Mouse (Mus musculus) mature B cell (primary cell): ENCODE data around the gene Rgs12.

Experiments used
- in situ Hi-C: fragments of 300-500 bp; cut with MboI; formaldehyde crosslinking; loops from 2 replicates; pipeline ENCODE4 v1.14.3; 2019

Rgs12 gene

GRCm38 (mm10) chr5:35029755-35030154 is 80.5 kb downstream of the Rgs12 start:
- in situ Hi-C loops, result no loop called here

DNA sequence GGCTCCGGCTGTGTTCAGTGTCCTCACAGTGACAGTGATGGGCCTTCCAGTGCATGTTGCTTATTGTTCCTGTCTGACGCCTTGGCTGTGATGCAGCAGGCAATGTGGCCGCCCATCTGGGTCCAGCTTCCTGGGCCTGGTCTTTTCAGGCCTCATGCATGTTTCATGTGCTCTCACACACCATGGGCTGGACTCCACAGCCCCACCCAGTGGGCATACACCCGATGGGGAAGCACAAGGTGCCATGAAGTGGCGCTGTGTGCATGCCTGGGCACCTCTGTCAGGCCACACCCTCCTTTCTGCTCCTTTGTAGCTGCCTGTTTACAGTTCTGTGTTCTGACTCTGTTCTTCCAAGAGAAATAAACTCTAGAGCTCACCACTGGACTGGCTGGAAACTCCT is 83.8 kb downstream of the Rgs12 start:
- in situ Hi-C loops, result no loop called here

DNA sequence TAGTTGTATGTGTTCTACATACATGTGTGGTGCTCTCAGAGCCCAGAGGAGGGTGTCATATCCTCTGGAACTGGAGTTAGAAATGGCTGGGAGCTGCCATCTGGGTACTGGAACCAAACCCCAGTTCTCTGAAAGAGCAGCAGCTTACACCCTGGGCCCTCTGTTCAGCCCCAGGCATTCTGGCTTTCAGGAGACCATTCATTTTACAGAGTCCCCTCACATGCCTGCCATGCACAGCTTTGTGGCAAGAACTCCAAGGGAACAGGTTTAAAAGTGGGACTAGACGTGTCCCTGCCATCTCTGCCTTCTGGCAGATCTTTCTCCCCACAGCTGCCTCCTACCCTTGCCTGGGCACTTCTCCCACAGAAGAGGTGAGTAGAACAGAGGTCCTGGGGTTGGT is 84.4 kb downstream of the Rgs12 start:
- in situ Hi-C loops, result no loop called here

DNA sequence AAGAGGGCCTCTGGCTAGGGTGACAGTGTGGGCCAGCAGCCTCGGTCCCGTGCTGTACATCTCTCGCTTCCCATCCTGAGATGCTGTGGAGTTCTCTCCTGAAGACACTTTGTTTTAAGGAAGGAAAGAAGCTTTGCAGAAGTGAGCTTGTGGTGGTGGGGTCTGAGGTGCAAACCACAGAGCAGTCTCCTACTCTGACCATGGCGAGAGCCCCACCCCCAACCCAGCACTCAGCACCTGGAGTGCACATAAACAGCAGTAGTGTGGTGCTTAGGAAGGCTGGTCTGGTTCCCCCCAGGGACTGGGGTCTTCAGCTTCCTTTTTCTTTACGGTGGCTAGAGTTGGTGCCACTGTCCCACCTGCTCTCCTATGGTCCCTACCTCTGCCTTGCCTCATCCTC is 85.9 kb downstream of the Rgs12 start:
- in situ Hi-C loops, result no loop called here

GRCm38 (mm10) chr5:35035795-35036194 is 86.5 kb downstream of the Rgs12 start:
- in situ Hi-C loops, result no loop called here

DNA sequence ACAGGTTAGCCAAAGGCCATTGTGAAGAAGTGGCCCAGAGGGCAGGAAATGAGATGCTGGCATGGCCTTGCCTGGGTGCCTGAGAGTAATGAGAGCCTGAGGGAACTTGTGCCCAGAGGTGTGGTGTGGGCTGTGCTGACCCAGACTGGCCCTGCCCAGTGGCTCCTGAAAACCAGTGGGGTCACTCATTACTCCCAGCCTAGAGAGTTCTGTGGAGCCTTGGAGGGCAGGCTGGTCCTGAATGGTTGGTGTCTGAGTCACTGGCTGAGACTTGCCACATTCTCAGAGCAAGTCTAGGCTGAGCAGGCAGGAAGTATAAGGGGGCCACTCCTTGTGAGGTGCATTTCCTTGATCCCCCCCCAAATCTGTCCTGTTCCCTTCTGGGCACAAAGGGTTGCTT is 88.2 kb downstream of the Rgs12 start:
- in situ Hi-C loops, result no loop called here

DNA sequence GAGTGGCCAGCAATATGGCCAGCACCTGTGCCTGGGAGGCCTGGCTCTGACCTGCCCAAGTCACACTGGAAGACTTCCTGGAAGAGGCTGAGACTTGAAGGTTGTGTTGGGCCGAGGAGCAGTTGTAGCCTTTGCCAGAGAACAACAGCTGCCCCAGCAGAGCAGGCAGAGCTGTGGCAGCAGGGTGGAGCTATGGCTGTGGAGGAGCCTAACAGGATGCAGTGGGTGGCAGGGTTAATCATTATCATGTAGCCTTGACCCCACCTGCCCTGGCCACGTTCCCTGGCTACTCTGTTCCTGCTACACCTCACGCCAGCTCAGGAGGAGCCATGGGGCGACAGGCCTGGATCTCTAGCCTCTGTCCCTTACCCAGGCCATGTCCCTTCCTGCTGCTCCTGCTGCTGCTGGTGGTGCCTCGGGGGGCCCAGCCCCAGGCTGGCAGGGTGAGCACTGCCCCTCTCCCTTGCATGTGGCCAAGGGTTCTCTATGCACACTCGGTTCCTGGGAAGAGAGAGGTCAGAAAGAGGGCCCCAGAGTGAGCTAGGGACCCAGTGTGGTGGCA is 92.1 kb downstream of the Rgs12 start, which contains the start of gene Hgfac:
Gene Hgfac, plus strand, starts transcription at position 242 of the 562 bp plus-strand sequence.
- in situ Hi-C loops, result no loop called here

DNA sequence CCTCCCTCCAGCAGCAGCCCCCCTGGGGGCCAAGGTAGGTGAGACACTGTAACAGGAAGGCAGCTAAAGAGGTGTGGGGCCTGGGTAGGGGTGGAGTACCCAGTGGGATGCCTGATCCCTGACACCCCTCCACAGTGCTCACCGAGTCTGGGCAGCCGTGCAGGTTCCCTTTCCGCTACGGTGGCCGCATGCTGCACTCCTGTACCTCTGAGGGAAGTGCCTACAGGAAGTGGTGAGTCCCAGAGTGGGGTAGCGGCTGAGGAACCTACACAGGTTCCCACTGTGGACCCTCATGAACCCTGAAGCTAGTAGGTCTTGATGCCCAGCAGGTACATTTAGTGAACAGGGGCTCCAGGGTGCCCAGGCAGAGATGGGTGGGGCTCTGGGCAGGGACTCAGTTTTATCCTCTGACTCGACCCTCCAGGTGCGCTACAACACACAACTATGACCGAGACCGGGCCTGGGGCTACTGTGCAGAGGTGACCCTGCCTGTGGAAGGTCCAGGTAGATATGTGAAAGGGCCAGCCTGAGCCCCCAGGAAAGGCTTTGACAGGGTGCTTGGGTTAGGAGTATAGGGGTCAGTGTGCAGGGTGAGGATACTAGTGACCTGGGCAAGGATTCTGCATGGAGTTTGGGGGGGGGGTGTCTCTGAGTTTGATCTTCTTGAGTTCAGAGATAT is 93.3 kb downstream of the Rgs12 start:
- in situ Hi-C loops, result no loop called here

GRCm38 (mm10) chr5:35043110-35043451 is 93.8 kb downstream of the Rgs12 start:
- in situ Hi-C loops, result no loop called here

DNA sequence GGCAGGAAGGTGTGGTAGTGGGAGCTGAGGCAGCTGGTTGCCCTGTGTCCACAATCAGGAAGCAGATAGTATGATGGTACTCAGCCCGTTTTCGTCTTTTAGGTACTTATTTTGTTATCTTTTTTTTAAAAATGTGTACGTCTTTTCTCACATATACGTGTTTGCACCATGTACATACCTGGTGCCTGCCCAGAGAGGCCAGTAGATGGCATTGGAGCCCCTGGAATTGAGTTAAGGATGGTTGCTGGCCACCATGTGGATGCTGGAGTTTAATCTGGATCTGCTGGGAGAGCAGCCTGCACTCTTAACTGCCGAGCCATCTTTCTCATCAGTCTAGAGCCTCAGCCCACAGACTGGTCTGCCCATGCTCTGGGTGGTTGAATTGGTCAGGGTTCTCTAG is 101.3 kb downstream of the Rgs12 start:
- in situ Hi-C loops, result no loop called here

- in situ Hi-C loops, result no loop called here
Measured at GRCm38 (mm10) chr5:35054628-35055027, 105.4 kb downstream of the Rgs12 start.

GRCm38 (mm10) chr5:35055076-35055475 is 105.8 kb downstream of the Rgs12 start:
- in situ Hi-C loops, result no loop called here

DNA sequence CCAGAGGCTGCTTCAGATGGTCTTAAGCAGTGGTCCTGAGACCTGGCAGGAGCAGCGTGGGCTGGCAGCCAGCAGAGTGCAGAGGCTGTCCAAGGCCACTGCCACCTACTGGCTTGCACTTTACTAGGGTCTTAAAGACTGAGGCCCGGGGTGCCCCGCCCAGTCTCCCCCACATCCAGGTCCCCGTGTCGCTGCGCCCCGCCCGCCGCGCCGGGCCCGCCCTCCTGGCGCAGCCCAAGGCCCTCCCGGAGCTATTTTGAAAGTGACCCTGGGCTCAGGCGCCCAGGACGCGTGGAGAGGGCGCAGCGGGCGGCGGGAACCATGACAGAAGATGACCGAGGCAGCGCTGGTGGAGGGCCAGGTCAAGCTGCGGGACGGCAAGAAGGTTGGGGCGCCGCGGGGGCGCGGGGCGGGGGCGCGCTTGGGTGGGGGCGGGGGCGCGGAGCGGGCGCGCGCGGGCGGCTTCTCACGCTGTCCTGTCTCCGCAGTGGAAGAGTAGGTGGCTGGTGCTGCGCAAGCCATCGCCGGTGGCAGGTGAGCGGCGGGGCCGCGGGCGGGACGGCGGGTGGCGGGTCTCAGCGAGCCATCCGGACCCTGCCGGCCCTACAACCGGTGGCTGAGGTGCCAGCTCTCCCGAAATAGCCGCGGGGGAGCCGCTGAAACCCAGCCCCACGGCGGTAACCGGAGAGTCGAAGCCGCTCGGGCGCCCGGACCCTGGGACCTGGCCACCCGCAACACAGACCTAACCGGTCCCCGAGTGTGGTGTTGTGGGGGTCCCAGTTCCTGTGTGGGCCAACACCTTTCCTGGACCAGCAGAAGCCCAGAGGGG is 107.6 kb downstream of the Rgs12 start, which contains the start of gene Dok7:
Gene Dok7, plus strand, starts transcription at position 163 of the 829 bp plus-strand sequence.
- in situ Hi-C loops, result no loop called here

DNA sequence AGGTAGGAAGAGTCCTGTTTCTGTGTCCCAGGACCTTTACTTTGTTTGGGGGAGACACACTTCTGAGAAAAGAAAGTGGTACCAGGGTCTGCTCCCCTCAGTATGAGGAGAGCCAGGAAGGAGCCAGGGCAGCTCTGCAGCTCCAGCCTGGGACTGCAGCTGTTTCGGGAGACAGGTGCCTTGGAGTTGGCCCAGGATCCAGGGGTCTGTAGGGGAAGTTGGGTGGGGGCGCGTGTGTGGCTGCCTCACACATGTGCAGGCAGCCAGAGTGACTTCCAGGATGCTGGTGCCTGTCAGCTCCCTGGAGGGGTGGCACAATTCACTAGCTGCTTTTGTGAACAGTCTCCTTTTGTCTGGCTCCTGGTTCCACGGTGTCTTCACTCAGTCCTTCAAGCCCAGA is 108.3 kb downstream of the Rgs12 start:
- in situ Hi-C loops, result no loop called here

- in situ Hi-C loops, result no loop called here
Measured at GRCm38 (mm10) chr5:35058216-35058615, 109.0 kb downstream of the Rgs12 start.

DNA sequence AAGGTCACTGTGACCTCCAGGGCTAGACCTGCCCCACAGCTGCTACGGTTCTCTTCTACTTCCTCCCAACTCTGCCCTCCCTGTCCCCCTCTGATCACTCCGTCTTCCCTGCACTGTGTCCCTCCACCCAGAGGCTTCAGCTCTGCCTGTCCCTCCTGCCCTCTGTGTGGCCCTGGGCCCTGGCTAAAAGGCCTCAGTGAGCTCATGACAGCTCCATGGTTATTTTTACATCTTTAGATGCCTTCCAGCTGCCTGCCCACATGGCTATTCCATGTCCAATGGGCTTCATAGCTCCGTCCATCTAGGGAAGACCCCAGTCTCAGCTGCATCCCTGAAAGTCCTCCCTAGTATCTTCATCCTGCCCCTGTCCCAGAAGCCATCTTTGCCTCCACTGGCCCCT is 110.9 kb downstream of the Rgs12 start:
- in situ Hi-C loops, result no loop called here

DNA sequence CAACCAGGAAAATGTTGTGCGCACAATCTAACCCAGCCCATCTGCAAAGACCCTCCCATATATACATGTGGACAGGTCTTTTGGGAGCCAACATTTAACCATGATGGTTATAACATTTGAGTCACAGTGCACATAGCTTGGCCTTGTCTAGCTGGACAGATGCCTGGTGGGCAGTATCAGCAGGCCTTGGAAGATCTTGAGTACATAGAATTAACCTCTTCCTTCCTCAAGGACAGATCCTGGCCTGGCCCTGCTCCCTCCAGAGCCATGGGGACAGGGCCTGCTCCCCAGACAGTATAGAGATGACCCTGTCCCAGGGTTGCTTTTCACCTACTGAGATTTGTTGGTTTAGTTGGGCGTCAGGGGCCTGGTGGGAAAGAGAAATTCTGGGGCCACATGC is 120.6 kb downstream of the Rgs12 start:
- in situ Hi-C loops, result no loop called here

- in situ Hi-C loops, result no loop called here
Measured at GRCm38 (mm10) chr5:35070314-35070713, 121.1 kb downstream of the Rgs12 start.

DNA sequence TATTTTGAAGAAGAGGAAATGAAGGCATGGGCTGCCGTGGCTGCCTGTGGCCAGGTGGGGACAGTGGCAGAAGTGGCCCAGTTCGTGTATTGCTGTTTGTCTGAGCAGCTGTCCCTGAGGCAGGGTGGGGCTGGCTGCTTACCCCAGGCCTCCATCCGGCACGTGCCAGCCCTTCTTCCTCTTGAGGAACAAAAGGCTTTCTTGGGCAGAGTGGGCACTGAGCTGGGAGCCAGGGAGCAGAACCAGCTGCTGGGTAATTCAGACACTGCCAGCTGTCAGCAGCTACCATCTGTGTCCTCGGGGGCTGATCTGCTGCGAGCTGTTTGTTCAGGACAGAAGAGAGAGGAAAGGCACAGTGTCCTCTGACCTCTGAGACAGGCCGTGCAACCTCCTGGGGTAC is 121.7 kb downstream of the Rgs12 start:
- in situ Hi-C loops, result no loop called here

- in situ Hi-C loops, result no loop called here
Measured at GRCm38 (mm10) chr5:35071855-35072254, 122.6 kb downstream of the Rgs12 start.

GRCm38 (mm10) chr5:35073235-35073634 is 124.0 kb downstream of the Rgs12 start:
- in situ Hi-C loops, result no loop called here

- in situ Hi-C loops, result no loop called here
Measured at GRCm38 (mm10) chr5:35073992-35074391, 124.7 kb downstream of the Rgs12 start.

GRCm38 (mm10) chr5:35076369-35076768 is 127.1 kb downstream of the Rgs12 start:
- in situ Hi-C loops, result no loop called here
